Mouse (Mus musculus) frontal cortex, postnatal 36 days (tissue): Measurements from ENCODE around the gene 9330161L09Rik.

ENCODE experiments used
- DNase-seq, 2 experiments: peaks; one replicate each; pipeline ENCODE4 v3.0.0; 2022; ENCODE audit warnings: low spot score in 2 of 2

9330161L09Rik gene

GRCm38 (mm10) chr12:103389348-103389727, 18.3 kb downstream of the 9330161L09Rik start:
- no peak for DNase-seq

- peak; percentile 96 to 99 for DNase-seq
Measured at GRCm38 (mm10) chr12:103388505-103389347, 18.9 kb downstream of the 9330161L09Rik start, which contains the start of gene Otub2. Gene Otub2, plus strand, starts transcription at chr12:103388682.

- no peak for DNase-seq
Measured at GRCm38 (mm10) chr12:103380226-103380625, 27.4 kb downstream of the 9330161L09Rik start.

- peak; percentile 50 to 60 for DNase-seq
Measured at GRCm38 (mm10) chr12:103376774-103377173, 30.8 kb downstream of the 9330161L09Rik start.

- peak; percentile 69 to 77 for DNase-seq
Measured at GRCm38 (mm10) chr12:103376124-103376523, 31.5 kb downstream of the 9330161L09Rik start.

GRCm38 (mm10) chr12:103373530-103374236, 33.9 kb downstream of the 9330161L09Rik start:
- DNase-seq: no peak

GRCm38 (mm10) chr12:103371711-103372110, 35.9 kb downstream of the 9330161L09Rik start:
- peak in 1 of 2 experiments; percentile 64 for DNase-seq

- no peak for DNase-seq
Measured at GRCm38 (mm10) chr12:103370861-103371260, 36.8 kb downstream of the 9330161L09Rik start.

GRCm38 (mm10) chr12:103368777-103369176, 38.8 kb downstream of the 9330161L09Rik start:
- DNase-seq: no peak

GRCm38 (mm10) chr12:103368326-103368669, 39.3 kb downstream of the 9330161L09Rik start:
- no peak for DNase-seq

- DNase-seq: peak; percentile 78
Measured at GRCm38 (mm10) chr12:103367620-103368325, 39.8 kb downstream of the 9330161L09Rik start.

- no peak for DNase-seq
Measured at GRCm38 (mm10) chr12:103367171-103367570, 40.4 kb downstream of the 9330161L09Rik start.

- no peak for DNase-seq
Measured at GRCm38 (mm10) chr12:103362336-103362735, 45.3 kb downstream of the 9330161L09Rik start.

GRCm38 (mm10) chr12:103361539-103362307, 45.9 kb downstream of the 9330161L09Rik start:
- no peak for DNase-seq

- no peak for DNase-seq
Measured at GRCm38 (mm10) chr12:103360812-103361211, 46.8 kb downstream of the 9330161L09Rik start.

- no peak for DNase-seq
Measured at GRCm38 (mm10) chr12:103358951-103359801, 48.4 kb downstream of the 9330161L09Rik start.

GRCm38 (mm10) chr12:103358216-103358615, 49.4 kb downstream of the 9330161L09Rik start:
- no peak for DNase-seq
